Mouse (Mus musculus): Measurements from ENCODE around the gene Atoh8. TPM values are rescaled to one million over a fixed set of nuclear protein-coding genes. Genes with fewer than 3 reads are reported as not detected.

Gene Atoh8
- polyA plus RNA-seq, 1 experiment from 2014 or later, result 3.9 TPM

GRCm38 (mm10) chr6:72160991-72161390 lies 74.4 kb downstream of the Atoh8 start:
- WGBS, result 82% methylated on average over 3 of the region's 3 CpGs
- no peaks in the 10 kb centered on the region; the same call in 1 of the 2 replicates for H3K4me1 ChIP-seq (replicated peaks)
- H3K36me3 ChIP-seq, result no peaks in the 10 kb centered on the region

DNA sequence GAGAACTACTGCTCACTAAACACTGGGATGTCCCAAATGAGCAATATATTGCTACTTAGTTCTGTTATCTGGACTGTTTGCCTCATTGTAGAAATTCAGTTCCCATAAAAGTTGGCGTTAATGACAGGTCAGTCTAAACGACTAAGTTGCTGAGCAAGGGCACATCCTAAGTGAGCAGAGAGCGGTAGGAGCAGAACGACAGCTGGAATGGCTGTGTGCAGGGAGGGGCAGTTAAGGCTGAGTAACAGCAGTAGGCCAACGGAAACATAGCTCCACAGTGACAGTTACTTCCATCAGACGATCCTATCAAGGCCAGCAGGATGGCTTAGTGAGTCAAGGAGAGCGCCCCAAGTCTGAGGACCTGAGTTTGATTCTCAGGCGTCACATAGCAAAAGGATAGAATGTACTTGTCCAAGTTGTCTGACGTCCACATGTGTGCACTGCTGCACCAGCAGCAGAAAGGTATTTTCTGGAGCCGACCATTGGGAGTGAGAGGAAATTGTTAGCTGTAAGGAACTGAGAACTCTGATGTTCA lies 75.4 kb downstream of the Atoh8 start:
- H3K4me2 ChIP-seq, result no peak overlapping the region
- ATAC-seq (ENCODE audit: low read depth), result no peak
- 73% methylated on average over 10 of the region's 10 CpGs for WGBS
- no peaks in the 10 kb centered on the region for H3K9me3 ChIP-seq
- H3K36me3 ChIP-seq, result peaks cover 8% of the 10 kb centered on the region; the same call in 1 of the 2 replicates
- H3K9ac ChIP-seq, result no peak overlapping the region
- H3K4me1 ChIP-seq (replicated peaks), result no peaks in the 10 kb centered on the region; the same call in 1 of the 2 replicates
- H3K27me3 ChIP-seq, result no peaks in the 10 kb centered on the region
- no peak overlapping the region for H3K27ac ChIP-seq (replicated peaks)
- H3K4me3 ChIP-seq, result no peak overlapping the region

More at GRCm38 (mm10) chr6:72160991-72161390, 74.4 kb downstream of the Atoh8 start:
- H3K4me3 ChIP-seq, result no peak overlapping the region
- no peak overlapping the region for H3K4me2 ChIP-seq
- H3K9ac ChIP-seq, result no peak overlapping the region
- H3K9me3 ChIP-seq, result no peaks in the 10 kb centered on the region
- no peak for ATAC-seq (ENCODE audit: low read depth)
- H3K27me3 ChIP-seq, result no peaks in the 10 kb centered on the region
- no peak overlapping the region for H3K27ac ChIP-seq (replicated peaks)

GRCm38 (mm10) chr6:72158966-72159764 lies 76.2 kb downstream of the Atoh8 start:
- Histone ChIP-seq H3K4me2 (no peak overlapping the region), H3K27me3 (no peaks in the 10 kb centered on the region), H3K4me3 (no peak overlapping the region), H3K36me3 (peaks cover 14% of the 10 kb centered on the region; the same call in 1 of the 2 replicates), H3K4me1 (replicated peaks) (no peaks in the 10 kb centered on the region; the same call in 1 of the 2 replicates), H3K9me3 (no peaks in the 10 kb centered on the region), H3K9ac (no peak overlapping the region), H3K27ac (replicated peaks) (no peak overlapping the region)
- WGBS, result 82% methylated on average over 8 of the region's 8 CpGs
- no peak for ATAC-seq (ENCODE audit: low read depth)

Other genes starting within 250 kb of the Atoh8 start
- 54.6 and 59.2 TPM in 2 replicates for gene St3gal5, start 138.0 kb downstream of the Atoh8 start, polyA plus RNA-seq (2015; fragmentation: Nextera tagmentation; extraction: Ambion mirVana)
- 0.22 and 0.76 TPM in 2 replicates for gene Sftpb, start 69.0 kb upstream of the Atoh8 start, polyA plus RNA-seq (2015; fragmentation: Nextera tagmentation; extraction: Ambion mirVana)
- gene Usp39, start 109.6 kb upstream of the Atoh8 start, polyA plus RNA-seq (2015; fragmentation: Nextera tagmentation; extraction: Ambion mirVana), result 46.6 and 47.2 TPM in 2 replicates
- gene 0610030E20Rik, start 111.7 kb upstream of the Atoh8 start, polyA plus RNA-seq (2015; fragmentation: Nextera tagmentation; extraction: Ambion mirVana), result 16.7 and 19.3 TPM in 2 replicates
- 16.5 and 21.4 TPM in 2 replicates for gene Tmem150a, start 119.9 kb upstream of the Atoh8 start, polyA plus RNA-seq (2015; fragmentation: Nextera tagmentation; extraction: Ambion mirVana)
- gene Rnf181, start 131.4 kb upstream of the Atoh8 start, polyA plus RNA-seq (2015; fragmentation: Nextera tagmentation; extraction: Ambion mirVana), result 140 and 148 TPM in 2 replicates
- gene Vamp5, start 144.9 kb upstream of the Atoh8 start, polyA plus RNA-seq (2015; fragmentation: Nextera tagmentation; extraction: Ambion mirVana), result 19.8 and 24.1 TPM in 2 replicates
- gene Vamp8, start 155.1 kb upstream of the Atoh8 start, polyA plus RNA-seq (2015; fragmentation: Nextera tagmentation; extraction: Ambion mirVana), result 28.9 and 29.7 TPM in 2 replicates
- gene Ggcx, start 178.7 kb upstream of the Atoh8 start, polyA plus RNA-seq (2015; fragmentation: Nextera tagmentation; extraction: Ambion mirVana), result 21.5 and 22.1 TPM in 2 replicates
- 352 and 360 TPM in 2 replicates for gene Mat2a, start 204.0 kb upstream of the Atoh8 start, polyA plus RNA-seq (2015; fragmentation: Nextera tagmentation; extraction: Ambion mirVana)